Mouse (Mus musculus): ENCODE results near the gene Nr1h3.
A peak's percentile ranks its signal among the peaks of the same experiment; 100 is the strongest.

The Nr1h3 gene

DNA sequence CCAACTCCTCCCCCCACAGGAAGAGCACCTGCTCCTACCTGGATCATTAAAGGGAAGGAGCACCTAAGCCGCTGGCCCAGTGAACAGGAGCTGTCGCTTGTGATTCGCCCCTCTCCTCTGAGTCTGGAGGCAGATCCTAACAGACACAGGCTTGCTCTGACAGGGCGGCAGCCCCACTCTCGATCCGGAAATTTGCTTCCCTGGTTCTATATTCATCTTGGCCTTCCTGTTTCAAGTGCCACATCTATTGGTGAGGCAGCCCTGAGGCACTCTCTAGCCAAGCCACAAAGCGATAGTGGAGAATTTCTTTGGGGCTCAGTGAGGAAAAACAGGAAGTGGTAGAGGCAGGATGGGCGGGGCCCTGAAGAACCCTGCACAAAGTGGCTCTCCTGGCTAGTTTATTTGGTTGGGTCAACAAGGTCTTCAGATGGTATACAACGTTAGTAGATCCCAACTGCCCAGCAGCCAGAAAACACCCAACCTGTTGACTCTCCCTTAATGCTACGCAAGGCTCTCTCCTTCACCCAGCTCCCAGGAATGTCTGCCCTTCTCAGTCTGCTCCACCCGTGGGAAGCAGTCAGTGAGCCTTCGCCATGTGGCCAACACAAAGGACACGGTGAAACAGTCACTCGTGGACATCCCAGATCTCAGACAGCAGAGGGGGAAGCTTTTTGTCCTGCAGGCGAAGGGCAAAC, 18.8 kb downstream of the Nr1h3 start, which contains the start of gene Madd:
TSS of gene Madd (minus strand) at position 127 of the 695 bp plus-strand sequence.
- peak; percentile 67 for DNase-seq

DNA sequence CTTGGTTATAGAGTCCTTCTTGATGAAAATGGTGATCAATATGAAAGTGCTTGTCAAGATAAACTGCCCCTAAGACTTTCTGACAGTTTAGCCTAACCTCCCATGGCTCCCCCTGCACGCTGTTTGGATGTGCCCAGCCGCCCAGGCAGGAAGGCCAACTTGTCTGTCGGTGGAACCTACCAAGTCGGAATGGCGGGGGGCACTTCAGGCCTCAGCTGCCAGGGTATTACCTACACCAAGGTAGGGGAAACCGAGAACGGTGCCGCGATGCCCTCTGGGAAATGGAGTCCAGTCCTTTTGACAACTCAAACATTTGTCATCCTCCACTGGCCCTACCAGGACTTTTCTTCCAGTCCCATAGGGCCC, 19.5 kb downstream of the Nr1h3 start:
- peak; percentile 94 for DNase-seq

DNA sequence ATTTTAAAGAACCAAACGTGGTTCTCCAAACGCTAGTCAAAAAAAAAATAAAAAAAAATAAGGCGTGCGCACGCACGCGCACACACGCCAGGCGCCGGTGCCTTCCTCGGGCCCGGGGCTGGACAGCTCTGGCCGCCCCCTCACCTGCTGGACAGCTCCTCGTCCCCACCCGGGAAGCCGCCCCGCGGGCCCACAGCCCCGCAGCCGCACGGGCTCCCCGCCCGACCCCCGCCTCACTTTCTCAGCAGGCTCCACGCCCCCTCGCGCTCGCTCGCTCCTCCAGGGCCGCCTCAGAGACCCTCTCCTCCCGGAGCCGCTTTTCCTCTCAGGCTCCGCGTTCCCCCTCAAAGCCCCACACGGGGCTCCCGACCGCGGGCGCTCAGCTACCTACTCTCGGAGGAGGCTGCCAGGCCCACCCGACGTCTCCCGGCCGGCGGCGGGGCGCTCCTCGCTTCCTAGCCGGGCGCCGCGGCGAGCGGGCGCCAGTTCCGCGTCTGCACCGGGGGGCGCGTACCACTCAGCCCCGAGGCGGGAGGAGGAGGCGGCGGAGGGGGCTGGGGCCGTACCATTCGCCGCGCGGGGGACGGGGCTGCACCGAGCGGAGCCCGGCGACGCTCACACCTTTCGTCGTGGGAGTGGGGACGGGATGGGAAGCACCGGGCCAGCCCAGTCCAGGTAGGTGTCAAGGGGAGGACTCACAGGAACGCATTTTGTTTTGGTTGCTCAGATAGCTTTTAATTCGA, 20.1 kb downstream of the Nr1h3 start:
- peak; percentile 77 for DNase-seq

DNA sequence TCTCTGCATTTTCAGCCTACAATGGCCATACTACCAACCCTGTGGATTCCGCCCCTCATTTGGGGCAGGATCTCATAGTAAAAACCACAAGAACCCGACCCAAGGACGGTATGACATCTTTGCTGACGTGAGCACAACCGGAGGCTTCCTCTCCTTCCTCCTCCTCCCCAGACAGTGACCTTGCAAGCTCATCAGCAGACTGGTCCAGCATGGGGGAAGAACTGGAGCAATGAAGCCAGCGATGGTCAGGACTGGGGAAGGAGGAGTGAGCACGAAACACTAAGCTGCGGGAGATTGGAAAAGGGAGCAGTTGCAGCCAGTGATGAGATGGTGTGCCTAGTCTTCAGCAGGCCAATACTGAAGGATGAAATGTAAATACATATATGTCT, 20.6 kb downstream of the Nr1h3 start:
- DNase-seq, result no peak

DNA sequence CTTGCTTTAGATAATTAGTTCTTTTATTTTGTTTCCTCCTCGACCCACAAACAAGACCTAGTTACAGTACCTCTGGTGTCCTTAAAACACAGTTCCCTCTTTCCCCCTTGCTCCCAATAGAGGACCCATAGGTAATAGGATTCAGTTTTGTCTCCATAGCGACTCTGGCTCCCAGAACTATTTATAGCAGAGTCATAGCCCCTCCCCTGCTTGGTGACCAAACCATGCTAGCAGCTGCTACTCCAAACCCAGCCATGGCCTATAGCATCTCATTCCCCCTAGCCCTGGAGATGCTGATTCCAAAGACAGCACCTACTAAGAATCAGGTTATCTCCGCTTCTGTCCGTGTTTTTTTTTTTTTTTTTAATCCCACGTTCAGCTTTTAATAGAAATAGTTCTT, 21.9 kb downstream of the Nr1h3 start:
- DNase-seq, result no peak

DNA sequence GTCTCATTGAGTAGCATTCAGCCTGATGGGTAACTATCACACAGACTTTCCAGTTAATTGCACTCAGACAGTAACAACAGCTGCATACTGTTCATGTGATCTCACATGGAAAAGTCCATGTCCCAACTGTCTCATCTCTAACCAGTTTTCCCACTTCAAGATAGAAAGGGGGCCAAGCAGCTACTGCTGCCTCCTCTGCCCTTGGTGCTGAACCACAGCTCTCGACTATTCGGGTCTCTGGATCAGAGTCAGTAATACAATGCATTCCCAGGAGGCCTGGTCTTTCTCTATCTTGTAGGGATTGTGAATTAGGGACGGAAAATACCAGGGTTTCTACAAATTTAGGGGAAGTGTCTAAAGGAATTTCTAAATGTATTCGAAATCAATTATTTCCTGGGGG, 22.8 kb downstream of the Nr1h3 start:
- DNase-seq, result no peak

DNA sequence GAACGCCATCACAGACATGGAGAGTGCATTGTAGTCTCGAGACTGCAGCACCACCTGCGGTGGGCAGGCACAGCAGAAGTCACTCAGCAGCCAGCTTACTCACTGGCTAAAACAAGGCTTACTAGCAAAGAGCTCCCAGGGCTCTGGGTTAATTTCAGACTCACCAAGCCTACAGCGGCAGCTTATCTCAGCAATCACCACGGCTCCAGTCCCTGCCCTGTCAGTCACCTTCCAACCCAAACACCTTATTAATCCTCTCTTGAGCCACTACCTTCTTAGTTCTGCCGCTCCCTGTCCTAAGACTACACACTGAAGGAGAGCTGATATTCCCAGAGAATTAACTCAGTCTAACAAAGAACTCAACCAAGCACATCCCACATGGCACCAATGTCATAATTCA, 26.4 kb downstream of the Nr1h3 start:
- no peak for DNase-seq

DNA sequence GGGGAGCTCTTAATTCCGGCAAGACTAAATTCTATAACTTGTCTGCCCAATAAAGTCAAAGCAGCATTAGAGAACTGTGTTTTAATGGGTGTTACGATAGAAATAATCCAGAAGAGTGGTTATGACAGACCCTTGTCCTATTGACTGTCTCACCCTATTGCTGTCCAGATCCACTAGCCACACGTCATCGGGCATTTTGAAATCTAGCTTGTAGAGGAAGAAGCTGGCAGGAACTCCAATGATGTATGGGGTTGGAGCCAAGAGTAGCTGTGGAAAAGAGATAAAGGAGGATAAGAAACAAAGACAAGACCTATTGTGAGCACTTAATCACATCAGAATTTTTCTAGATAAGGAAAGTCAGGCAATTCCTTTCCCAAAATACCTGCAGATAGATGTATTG, 27.1 kb downstream of the Nr1h3 start:
- no peak for DNase-seq

DNA sequence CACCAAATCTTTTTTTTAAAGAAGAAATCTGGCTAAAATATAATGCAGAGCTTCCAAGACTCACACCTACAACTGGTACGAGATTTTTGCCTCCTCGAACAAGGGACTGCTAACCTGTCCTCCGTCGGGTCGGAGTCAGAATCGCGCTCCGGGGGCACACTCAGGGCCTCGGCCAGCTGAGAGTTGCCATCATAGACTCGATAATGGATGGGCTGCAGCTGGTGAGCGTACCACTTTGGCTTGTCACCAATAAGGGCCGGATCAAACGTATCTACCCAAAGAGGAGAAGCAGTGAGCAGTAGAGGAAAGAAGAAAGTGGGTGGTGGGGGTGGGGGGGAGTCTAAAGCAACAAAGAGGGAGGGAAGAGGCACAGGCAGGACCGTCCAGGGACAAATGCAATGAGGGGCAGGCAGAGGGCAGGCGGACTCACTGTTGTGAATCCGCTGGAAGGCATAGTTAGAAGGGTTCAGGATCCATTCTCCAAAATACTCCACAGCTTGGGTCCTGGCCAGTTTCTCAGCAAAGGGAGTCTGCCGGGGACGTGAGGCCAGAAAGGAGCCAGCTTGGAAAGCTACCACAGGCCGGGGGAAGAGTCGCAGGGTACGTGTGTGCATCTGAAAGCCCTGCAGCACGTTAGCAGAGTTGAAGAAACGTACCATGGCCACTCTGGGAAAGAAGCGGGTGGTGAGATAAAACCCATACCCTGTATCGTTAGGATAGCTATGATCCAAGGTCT, 32.9 kb downstream of the Nr1h3 start:
- DNase-seq, result no peak

DNA sequence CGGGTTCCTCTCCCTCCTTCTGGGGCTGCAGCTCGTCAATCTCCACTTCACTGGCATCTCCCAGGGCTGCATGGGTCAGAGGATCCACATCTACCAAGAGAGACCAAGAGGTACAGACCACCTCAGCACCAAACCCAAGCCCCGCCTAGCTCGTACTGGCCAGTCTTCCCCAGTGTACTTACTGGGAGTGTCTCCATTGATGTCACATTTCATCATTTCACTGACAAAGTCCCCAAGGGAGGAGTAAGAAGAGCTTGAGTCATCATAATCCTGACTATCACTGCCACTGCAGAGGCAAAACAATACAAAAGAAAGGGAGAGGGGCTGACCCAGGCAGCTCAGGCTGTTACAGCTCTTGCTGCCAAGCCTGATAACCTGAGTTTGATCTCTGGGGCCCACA, 35.0 kb downstream of the Nr1h3 start:
- DNase-seq, result no peak

DNA sequence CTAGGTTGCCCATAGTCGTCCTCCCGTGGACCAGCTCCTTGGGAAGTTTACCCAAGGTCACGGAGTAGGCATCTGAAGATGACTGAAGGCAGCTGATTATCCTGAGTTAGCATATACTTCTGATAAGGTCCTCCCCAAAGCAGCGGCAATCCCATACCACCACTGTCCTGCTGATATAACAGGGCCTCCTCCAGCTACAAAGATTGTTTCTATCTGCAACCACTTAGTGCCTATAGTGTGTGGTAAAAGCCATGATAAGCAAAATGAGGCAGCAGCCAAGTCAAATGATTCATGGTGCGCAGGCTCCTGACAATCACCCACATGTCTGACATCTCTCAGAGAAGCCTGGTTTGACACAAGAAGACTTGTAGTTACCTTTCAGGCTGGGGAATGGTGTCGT, 37.6 kb downstream of the Nr1h3 start:
- DNase-seq, result no peak

DNA sequence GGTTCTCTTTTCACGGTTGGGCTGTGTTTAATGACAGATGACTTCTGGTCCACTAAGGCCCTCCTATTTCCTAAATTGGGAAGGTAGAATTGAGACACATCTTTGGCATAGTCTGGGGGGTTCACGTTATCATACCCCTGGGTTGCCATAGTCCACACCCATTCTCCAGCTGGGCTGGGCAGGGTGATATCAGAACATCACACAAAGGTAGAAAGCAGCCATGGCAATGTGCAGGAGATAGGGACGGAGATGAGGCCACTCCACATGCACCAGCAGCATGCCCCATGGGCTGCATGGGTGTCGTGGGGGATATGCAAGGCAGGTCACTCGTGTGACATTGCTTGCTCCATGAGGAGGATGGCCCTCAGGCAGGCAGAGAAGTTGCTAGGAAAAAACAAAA, 39.1 kb downstream of the Nr1h3 start:
- DNase-seq, result no peak

DNA sequence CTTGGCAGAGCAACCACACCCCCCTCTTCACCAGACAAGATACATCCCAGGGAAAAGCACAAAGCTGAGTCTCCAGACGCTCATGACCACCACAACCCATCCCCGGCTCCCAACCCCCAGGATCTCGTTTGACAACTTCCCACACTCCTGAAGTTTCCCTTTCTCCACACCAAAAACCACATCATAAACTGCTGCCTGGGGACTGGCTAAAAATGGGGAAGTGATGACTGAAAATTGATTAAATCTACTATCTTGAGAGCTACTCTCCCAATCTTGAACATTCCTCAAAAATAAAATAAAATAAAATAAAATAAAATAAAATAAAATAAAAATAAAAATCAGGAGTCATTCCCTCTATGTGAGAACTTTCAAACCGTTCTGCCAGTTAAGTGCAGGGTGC, 39.7 kb downstream of the Nr1h3 start:
- DNase-seq, result no peak

DNA sequence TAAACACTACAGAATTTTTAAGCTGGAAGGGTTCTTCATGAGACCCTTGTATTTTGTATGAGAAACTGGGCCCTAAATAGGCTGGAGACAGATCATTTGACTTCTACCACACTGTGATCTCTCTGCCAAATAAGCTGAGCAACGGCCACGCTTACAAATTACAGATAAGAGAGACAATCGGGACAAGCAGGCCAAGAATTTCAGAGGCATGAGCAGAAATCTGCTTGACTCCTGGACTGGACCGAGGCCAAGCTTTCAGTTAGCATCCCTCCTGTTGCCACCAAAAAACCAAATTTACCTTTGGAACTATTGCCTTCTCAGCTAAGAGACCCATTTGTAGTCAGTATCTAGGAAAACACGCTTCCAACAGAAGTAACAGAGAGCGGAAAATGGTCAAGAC, 42.0 kb downstream of the Nr1h3 start:
- DNase-seq, result peak; percentile 28

DNA sequence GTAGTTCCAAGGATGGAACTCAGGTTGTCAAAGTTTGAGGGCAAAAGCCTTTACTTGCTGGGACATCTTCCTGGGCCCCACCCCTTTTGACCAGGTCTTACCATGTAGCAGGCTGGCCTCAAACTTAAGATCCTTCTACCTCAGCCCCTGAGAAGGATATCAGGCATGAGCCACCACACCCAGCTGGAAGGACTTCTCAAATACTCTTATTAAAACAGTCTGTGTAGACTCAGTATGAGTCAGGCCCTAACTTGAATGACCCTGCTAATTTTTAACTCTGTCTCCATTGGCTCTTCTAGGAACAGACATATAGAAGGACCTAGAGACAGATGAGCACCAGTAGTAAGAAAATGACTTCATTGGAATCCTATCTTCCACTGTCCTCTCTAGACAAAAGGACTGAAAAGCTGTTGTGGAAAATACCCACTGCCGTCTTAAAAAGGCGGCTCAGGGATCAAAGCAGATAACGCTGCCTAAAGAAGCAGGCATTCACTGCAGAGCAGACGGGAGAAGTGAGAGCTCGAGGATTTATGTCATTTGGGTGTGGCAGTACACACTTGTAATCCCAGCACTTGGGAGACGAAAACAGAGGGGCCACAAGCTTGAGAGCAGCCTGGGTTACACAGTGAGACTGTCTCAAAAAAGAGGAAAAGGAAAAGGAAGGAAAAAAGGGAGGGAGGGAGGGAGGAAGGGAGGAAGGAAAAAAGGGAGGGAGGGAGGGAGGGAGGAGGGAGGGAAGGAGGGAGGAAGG, 45.5 kb downstream of the Nr1h3 start:
- no peak for DNase-seq

DNA sequence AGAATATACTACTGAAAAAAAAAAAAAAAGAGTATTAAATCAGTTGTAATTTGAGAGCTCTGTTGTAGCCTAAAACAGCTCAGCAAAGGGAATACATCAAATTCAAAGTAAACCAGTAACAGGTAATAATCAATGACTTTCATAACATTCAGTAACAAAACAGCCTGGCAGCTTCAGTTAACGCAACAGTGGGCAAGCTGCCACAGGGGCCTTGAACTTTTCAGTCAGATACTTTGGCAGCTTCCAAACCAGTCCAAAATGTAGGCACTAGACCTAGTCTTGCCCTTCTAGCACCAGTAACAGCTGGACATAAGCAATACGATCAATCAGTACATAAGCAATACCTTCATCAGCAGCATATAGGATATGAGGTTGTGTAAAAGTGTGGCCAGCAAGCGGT, 48.5 kb downstream of the Nr1h3 start:
- no peak for DNase-seq

DNA sequence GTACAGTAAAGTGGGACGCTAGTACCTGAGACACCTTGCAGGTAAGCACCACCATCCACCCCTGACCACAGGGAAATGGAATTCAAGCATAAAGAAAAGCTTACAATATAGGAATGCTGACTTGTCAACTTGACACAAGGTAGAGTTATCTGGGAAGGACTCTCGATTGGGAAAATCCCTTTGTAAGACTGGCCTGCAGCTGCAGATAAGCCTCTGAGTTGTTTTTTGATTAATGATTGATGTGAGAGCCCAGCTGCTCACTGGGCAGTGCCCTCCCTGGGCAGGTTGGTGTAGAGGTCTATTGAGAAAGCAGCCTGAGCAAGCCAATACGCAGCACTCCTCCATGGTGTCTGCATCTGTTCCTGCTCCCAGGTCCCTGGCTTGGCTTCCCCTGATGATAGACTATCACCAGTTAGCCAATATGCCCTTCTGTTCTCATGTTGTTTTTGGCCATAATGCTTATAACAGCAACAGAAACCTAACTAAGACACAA, 49.7 kb downstream of the Nr1h3 start:
- no peak for DNase-seq

DNA sequence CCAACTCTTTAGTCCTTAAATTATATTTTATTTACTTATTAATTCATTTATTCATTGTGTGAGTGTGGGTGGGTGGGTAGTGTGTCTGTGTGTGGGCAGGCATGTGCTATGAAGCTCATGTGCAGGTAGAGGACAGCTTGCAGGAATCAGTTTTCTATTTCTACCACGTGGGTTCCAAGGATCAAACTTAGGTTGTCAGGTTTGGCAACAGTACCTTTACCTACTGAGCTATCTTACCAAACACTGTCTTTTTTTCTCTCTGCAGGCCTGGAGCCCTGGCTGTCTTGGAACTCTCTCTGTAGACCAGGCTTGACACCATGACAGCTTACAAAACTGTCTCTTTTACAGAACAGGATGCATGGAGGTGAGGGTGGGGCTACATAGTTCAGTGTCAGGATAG, 51.3 kb downstream of the Nr1h3 start:
- no peak for DNase-seq

DNA sequence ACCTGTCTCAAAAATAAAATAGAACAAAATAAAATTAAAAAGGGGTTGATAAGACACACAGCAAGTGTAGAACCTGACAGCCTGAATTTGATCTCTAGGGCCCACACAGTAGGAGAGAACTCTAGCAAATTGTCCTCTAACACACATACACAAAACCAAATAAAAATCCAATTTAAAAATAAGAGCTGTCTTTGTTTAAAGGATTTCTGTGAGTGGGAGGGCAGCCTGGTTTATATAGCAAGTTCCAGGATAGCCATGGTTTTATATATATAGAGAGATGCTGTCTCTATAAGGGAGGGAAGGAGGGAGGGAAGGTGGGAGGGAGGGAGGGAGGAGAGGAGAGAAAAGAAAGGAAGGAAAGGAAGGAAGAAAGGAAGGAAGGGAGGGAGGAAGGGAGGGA, 54.5 kb downstream of the Nr1h3 start:
- no peak for DNase-seq

DNA sequence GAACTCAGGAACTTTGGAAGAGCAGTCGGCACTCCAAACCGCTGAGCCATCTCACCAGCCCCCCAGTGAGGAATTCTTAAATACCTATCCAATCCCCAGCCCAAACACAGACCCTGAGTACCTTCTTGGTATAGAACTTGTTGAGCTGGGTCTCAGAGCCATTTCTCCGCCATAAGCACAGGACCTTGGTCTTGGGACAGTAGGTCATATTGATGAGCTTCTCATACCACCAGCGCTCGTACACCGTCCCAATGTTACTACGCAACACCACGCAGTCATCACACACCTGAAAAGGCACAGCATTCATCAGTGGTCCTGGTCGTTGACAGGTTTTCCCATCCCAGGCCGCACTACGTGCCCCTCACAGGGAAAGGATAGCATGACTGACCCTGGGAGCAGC, 59.2 kb downstream of the Nr1h3 start:
- no peak for DNase-seq

DNA sequence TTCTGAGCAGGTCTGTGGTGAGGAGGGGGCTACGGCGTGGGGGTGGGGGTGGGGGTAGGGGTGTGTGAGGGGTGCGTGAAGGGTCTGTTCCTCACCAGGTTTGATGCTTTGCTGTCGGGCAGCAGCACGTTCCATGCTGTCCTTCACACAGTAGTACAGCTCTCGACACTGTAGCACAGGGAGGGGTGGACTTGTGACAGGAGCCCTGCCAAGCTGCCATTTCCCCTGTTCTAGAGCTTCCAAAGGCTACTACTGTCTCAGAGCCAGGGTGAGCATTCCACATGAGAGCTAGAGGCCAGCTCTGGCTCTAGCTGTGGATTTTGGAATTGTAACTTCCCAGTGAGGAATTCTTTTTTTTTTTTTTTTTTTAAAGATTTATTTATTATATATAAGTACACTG, 59.7 kb downstream of the Nr1h3 start:
- DNase-seq, result no peak

DNA sequence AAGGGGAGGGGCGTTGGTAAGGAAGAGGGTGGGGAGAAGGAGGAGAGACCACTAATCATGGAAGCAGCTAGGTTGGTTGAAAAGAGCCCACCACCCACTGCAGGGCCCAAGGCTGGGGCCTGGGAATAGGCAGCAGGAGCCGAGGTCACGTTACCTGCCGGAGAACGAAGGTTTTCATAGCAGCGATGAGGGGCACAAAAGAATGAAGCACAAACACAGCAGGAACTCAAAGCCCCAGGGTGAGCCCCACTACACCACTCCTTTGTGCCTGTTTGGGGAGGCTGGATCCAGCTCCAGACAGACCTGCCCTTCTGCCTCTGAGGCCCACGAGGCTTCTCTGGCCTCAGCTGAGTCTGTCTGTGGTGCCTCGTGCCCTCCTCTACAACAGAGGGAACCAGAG, 62.9 kb downstream of the Nr1h3 start:
- DNase-seq, result no peak

DNA sequence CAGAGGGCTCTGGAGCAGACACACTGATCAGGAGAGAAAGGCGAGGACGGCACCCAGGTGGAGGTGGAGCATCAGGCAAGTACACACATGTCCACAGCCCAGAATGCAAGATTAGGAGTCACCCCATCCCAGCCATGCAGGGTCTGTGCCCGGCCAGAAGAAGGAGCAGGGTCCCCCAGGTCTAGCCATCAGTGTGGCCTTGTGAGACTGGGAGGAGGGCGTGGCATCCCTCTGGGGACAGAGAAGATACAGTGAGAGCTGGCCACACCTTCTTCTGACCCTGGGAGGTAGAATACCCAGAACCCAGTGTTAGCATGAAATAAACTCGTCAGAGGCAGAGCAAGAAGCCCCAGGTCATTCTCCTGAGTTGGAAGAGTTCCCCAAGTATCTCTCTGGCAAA, 63.3 kb downstream of the Nr1h3 start:
- DNase-seq, result no peak

Measured in lung, postnatal 14 days (tissue).